Mouse (Mus musculus) thymus, adult 2 months (tissue): ENCODE data around the gene 3110040M04Rik.

Source experiments
- CTCF ChIP-seq: fragments of 200-500 bp; IDR thresholded peaks from 2 replicates; pipeline ENCODE4 v1.5.1; 2012; ENCODE audit warnings: mild to moderate bottlenecking, control low read depth, low read length, moderate library complexity, borderline replicate concordance; ENCODE audit not compliant: control insufficient read depth, poor library complexity, insufficient read depth; ENCODE audit errors: extremely low read depth
- POLR2A ChIP-seq: fragments of 200-500 bp; IDR thresholded peaks from 2 replicates; pipeline ENCODE4 v1.6.1; 2012; ENCODE audit warnings: mild to moderate bottlenecking, low read length, control low read depth, moderate library complexity; ENCODE audit not compliant: control insufficient read depth, poor library complexity, insufficient read depth; ENCODE audit errors: extremely low read depth

- no peak for TF ChIP-seq POLR2A
- TF ChIP-seq CTCF = no peak
Measured at GRCm38 (mm10) chr1:151251194-151252010, 47.5 kb downstream of the 3110040M04Rik start.
